Mouse (Mus musculus): ENCODE results near the gene Cntn4.

- no peak for TF ChIP-seq CTCF (IDR thresholded peaks at IDR 0.05; ENCODE audit: borderline replicate concordance, insufficient read depth, low read depth, low read length)
- TF ChIP-seq POLR2A (IDR thresholded peaks at IDR 0.05; ENCODE audit: borderline replicate concordance, insufficient read depth, low read length): no peak
These were observed 776.8 kb downstream of the Cntn4 start for GRCm38 (mm10) chr6:106454131-106454838.

Measured in cerebellum, adult 2 months (tissue).